Mouse (Mus musculus) limb, embryonic 14.5 days (tissue): ENCODE measurements around the gene Col6a2. TPM values are rescaled to one million over a fixed set of nuclear protein-coding genes. Genes with fewer than 3 reads are reported as not detected.
A peak's percentile ranks its signal among the peaks of the same experiment; 100 is the strongest.

Experiments
- ATAC-seq: fragments of 200-750 bp; cut with Nextera tagmentation; 2 replicates; pipeline ENCODE4 v1.8.0; 2017; ENCODE audit warnings: low read depth, moderate number of reproducible peaks, moderate TSS enrichment; ENCODE audit not compliant: low FRiP score
- DNase-seq: peaks from one replicate; pipeline ENCODE4 v3.0.0-alpha.2; 2015; ENCODE audit warnings: low spot score
- H3K27ac ChIP-seq: fragments of 300-500 bp; sonication (generic); replicated peaks from 2 replicates; pipeline ENCODE4 v1.5.1; 2014; ENCODE audit warnings: low read depth, mild to moderate bottlenecking, low read length, moderate library complexity, mixed read lengths
- H3K27me3 ChIP-seq: fragments of 300-500 bp; sonication (generic); 2 replicates; pipeline ENCODE4 v1.6.1; 2014; ENCODE audit warnings: low read length, mixed read lengths; ENCODE audit not compliant: control insufficient read depth, insufficient read depth
- H3K36me3 ChIP-seq: fragments of 300-500 bp; sonication (generic); 2 replicates; pipeline ENCODE4 v1.6.1; 2014; ENCODE audit warnings: mild to moderate bottlenecking, low read length, moderate library complexity, mixed read lengths; ENCODE audit not compliant: control insufficient read depth, insufficient read depth
- H3K4me1 ChIP-seq: fragments of 300-500 bp; sonication (generic); 2 replicates; pipeline ENCODE4 v1.6.1; 2014; ENCODE audit warnings: antibody characterized with exemption, low read length, mixed read lengths; ENCODE audit not compliant: control insufficient read depth, insufficient read depth
- H3K4me2 ChIP-seq: fragments of 300-500 bp; sonication (generic); replicated peaks from 2 replicates; pipeline ENCODE4 v1.6.1; 2014; ENCODE audit warnings: low read depth, mild to moderate bottlenecking, low read length, moderate library complexity; ENCODE audit not compliant: severe bottlenecking
- H3K4me3 ChIP-seq: fragments of 300-500 bp; sonication (generic); replicated peaks from 2 replicates; pipeline ENCODE4 v1.5.1; 2014; ENCODE audit warnings: low read length
- H3K9ac ChIP-seq: fragments of 300-500 bp; sonication (generic); 2 replicates; pipeline ENCODE4 v1.6.1; 2014; ENCODE audit warnings: mild to moderate bottlenecking, low read depth, low read length, moderate library complexity; ENCODE audit not compliant: severe bottlenecking
- H3K9me3 ChIP-seq: fragments of 300-500 bp; sonication (generic); 2 replicates; pipeline ENCODE4 v1.6.1; 2016; ENCODE audit warnings: low read length; ENCODE audit not compliant: control insufficient read depth
- POLR2A ChIP-seq: fragments of 200-500 bp; IDR thresholded peaks from 2 replicates; pipeline ENCODE4 v1.8.0; 2012; ENCODE audit warnings: inconsistent platforms, mild to moderate bottlenecking, moderate library complexity, borderline replicate concordance; ENCODE audit not compliant: insufficient read depth, insufficient read length; ENCODE audit errors: extremely low read depth
- WGBS: fragments of 180-500 bp; shearing (Covaris S2); extraction: QIAGEN DNeasy Blood & Tissue Kit; methylation state at CpG from one replicate; pipeline ENCODE4 v1.1.7; 2014; 5-methylcytosine and 5-hydroxymethylcytosine counted together
- polyA plus RNA-seq, 2 experiments: library from polyadenylated mRNA; depleted of rRNA in 1 of 2; stranded (reverse) in 1 of 2; unstranded in 1 of 2; fragments of >200 nt; fragmentation: Nextera tagmentation in 1 of 2; extraction: Ambion mirVana in 1 of 2; gene quantifications; 2 replicates each; pipeline versions ENCODE4 v1.2.1 to v1.2.3; 2012 to 2014

Col6a2 gene
- polyA plus RNA-seq (2012; rRNA removed) (365 and 415 TPM in 2 replicates), polyA plus RNA-seq (2014; fragmentation: Nextera tagmentation; extraction: Ambion mirVana) (178 and 197 TPM in 2 replicates)

DNA sequence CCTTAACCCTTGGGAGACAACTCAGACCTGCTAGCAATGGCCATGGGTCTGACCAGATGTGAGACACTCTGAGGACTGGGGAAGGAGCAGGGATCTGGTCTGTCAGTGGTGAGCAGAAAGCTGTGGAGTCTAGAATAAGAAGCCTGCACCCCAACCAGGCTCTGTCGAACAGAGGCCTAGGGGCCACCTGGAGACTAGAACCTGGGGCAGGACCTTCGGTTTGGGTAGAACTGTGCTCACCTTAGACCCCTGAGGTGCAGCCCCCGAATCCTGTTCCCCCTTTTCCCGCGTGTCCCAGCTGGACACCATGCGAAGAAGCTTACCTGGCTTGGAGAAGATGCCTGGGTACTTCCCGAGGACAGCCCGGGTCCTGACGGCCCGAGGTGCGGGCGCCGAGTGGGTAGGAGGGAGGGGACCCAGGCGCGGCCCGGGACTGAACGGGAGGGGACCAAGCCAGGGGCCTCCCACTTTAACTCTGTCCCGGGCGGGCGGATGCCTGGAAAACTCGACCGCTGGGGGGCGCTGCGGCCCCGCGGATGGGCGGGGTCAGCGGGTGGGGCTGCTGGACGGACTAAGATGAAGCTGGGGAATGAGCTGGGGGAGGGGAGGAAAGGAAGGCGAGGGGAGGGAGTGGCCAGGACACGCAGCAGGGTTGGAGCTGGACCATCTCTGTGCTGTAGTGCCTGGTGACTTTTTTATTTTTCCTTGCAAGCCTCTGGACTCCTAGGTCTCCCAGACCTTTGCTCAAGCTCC lies at the start of gene Col6a2:
TSS of gene Col6a2 (minus strand) at position 703 of the 753 bp plus-strand sequence.
- Histone ChIP-seq H3K27ac (peak within 1 kb of the TSS; percentile 70), H3K4me3 (peak within 1 kb of the TSS; percentile 46), H3K36me3 (no peaks in the 10 kb centered on the region), H3K9me3 (no peaks in the 10 kb centered on the region), H3K4me2 (peak within 1 kb of the TSS; percentile 67), H3K9ac (peak within 1 kb of the TSS; percentile 67), H3K4me1 (peaks cover 20% of the 10 kb centered on the region), H3K27me3 (no peaks in the 10 kb centered on the region)
- peak; percentile 56; the same call in 1 of the 2 replicates for TF ChIP-seq POLR2A
- WGBS: 5% methylated on average over 19 of the region's 31 CpGs
- DNase-seq (peak; percentile 90), ATAC-seq (peak; percentile 93)

DNA sequence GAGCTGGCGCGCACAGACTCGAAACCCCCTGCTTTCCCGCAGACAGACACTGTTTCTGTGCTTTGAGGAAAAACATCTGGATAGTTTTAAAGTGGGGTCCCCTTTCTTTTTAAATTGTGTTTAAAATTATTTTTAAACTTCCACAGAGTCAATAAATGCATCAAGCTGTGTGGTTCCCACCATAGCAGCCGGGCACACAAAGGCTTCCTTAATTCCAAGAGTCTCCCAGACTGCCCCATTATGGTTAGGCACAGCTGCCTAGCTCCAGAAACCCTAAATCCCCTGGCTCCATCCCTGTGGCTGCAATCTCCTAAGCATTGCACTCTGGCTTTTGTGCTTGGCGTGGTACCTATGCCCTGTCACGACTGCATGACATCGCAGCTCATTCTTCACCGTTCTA lies 48.5 kb upstream of the Col6a2 start:
- no peak; the same call in 1 of the 2 replicates for ATAC-seq
- TF ChIP-seq POLR2A: no peak
- DNase-seq: peak; percentile 42
- H3K4me2 ChIP-seq: no peak overlapping the region
- H3K4me1 ChIP-seq: peaks cover 9% of the 10 kb centered on the region
- H3K9me3 ChIP-seq: no peaks in the 10 kb centered on the region
- peak overlapping the region; percentile 44; the same call in 1 of the 2 replicates for H3K27ac ChIP-seq
- WGBS: 34% methylated on average over 9 of the region's 9 CpGs
- no peak overlapping the region for H3K4me3 ChIP-seq
- no peak overlapping the region for H3K9ac ChIP-seq
- H3K36me3 ChIP-seq: no peaks in the 10 kb centered on the region
- no peaks in the 10 kb centered on the region for H3K27me3 ChIP-seq

DNA sequence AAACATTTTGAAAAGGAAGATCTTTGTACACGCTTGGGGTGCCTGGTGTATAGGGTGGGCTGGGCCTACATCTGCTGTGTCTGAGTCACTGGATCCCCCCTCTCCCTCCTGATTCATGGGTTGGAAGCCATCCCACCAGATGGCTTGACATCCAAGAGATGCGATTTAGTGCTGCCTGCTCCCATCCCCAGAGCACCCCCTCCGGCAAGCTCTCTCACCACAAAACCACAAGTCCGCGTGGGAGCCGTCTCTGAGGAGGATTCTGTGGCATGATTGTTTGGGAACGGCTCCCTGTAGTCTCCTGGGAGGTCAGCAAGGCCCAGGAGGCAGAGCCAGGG lies 45.5 kb upstream of the Col6a2 start:
- DNase-seq (peak; percentile 77), ATAC-seq (peak; percentile 60; the same call in 1 of the 2 replicates)
- Histone ChIP-seq H3K4me3 (no peak overlapping the region), H3K27me3 (no peaks in the 10 kb centered on the region), H3K4me2 (no peak overlapping the region), H3K4me1 (peaks cover 9% of the 10 kb centered on the region), H3K9me3 (peaks cover 9% of the 10 kb centered on the region; the same call in 1 of the 2 replicates), H3K9ac (no peak overlapping the region), H3K36me3 (no peaks in the 10 kb centered on the region), H3K27ac (0 out of 2 replicates have a peak overlapping the region, but pooled peaks have one; percentile 55)
- TF ChIP-seq POLR2A: no peak
- 63% methylated on average over 7 of the region's 7 CpGs for WGBS

DNA sequence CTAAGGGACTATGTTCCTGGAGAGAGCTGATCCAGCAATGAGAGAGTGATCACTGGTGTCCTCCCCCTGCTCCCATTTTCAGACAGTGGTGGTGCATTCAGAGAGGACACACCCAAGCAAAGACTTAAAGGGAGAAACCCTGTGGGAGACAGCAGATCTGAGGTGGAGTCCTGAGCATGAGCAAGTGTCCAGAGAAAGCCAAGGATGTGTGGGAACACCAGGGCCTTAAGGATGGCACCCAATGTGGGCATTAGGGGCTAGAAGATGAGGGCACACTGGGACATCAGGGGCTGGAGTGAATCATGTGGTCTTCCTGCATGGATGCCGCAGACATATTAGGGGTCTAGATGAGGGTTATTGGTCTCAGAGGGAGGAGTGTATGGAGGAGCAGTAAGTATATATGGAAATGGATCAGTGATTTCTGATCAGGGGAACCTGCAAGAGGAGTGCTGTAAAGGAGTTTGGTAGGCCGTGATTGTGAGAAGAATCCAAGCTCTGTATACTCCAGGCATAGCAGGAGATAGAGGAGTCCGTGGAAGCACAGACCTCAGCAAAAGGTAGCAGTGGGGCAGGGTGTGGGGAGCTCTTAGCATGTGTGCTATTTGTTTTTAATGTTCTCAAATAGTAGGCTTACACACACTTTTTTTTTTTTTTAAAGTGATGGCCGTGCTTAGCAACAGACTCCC lies 45.0 kb upstream of the Col6a2 start:
- no peak overlapping the region for H3K4me3 ChIP-seq
- TF ChIP-seq POLR2A: no peak
- no peak for DNase-seq
- peaks cover 9% of the 10 kb centered on the region for H3K4me1 ChIP-seq
- no peak overlapping the region for H3K27ac ChIP-seq
- WGBS: 83% methylated on average over 4 of the region's 4 CpGs
- H3K36me3 ChIP-seq: no peaks in the 10 kb centered on the region
- peaks cover 9% of the 10 kb centered on the region; the same call in 1 of the 2 replicates for H3K9me3 ChIP-seq
- ATAC-seq: no peak
- H3K4me2 ChIP-seq: no peak overlapping the region
- no peaks in the 10 kb centered on the region for H3K27me3 ChIP-seq
- H3K9ac ChIP-seq: no peak overlapping the region

DNA sequence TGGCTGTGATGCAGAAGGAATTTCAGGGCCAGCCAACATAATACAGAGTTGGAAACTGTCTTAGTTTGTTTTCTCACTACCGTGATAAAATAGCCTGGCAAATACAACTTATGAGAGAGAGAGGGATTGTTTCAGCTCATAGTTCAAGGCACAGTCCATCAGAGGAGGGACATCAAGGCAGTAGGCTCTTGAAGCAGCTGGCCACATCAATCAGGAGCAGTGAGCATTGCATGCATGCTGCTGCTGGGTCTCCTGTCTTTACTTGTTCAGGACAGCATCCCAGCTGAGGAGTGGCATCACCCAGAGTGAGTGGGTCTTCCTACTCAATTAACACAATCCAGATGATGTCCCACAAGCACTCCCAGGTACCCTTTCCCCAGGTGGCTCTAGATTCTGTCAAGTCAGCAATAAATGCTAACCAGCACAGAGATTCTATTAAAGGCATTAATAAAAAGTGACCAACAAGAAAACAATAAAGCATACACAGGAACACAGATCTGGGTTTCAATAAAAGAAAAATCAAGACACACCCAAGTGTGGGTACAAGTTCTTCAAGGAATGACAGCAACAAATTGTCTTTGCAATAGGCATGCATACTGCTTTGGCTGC lies 43.9 kb upstream of the Col6a2 start:
- Histone ChIP-seq H3K9ac (no peak overlapping the region), H3K9me3 (peaks cover 9% of the 10 kb centered on the region; the same call in 1 of the 2 replicates), H3K27me3 (no peaks in the 10 kb centered on the region), H3K36me3 (no peaks in the 10 kb centered on the region), H3K4me2 (no peak overlapping the region), H3K27ac (no peak overlapping the region), H3K4me3 (no peak overlapping the region), H3K4me1 (peaks cover 9% of the 10 kb centered on the region)
- no peak for TF ChIP-seq POLR2A
- WGBS: 85% methylated on average over 1 of the region's 1 CpGs
- DNase-seq: no peak
- no peak for ATAC-seq
